Mouse (Mus musculus) liver, embryonic 14.5 days (tissue): Measurements from ENCODE around the gene Sez6l. TPM values are rescaled to one million over a fixed set of nuclear protein-coding genes. Genes with fewer than 3 reads are reported as not detected.
A peak's percentile ranks its signal among the peaks of the same experiment; 100 is the strongest.

Source experiments
- ATAC-seq: fragments of 200-750 bp; cut with Nextera tagmentation; 2 replicates; pipeline ENCODE4 v1.8.0; 2017; ENCODE audit warnings: moderate number of reproducible peaks, mild to moderate bottlenecking, moderate library complexity; ENCODE audit not compliant: insufficient read depth
- DNase-seq, 3 experiments: peaks; one replicate each; pipeline ENCODE4 v3.0.0-alpha.2; 2012 to 2013; ENCODE audit warnings: low read depth in 3 of 3, low spot score in 3 of 3
- H3K27ac ChIP-seq: fragments of 300-500 bp; sonication (generic); 2 replicates; pipeline ENCODE4 v1.5.1; 2014; ENCODE audit warnings: moderate library complexity, mild to moderate bottlenecking, control low read depth, inconsistent platforms
- H3K27me3 ChIP-seq: fragments of 300-500 bp; sonication (generic); 2 replicates; pipeline ENCODE4 v1.6.1; 2014; ENCODE audit warnings: mild to moderate bottlenecking, low read length, moderate library complexity; ENCODE audit not compliant: control insufficient read depth, insufficient read depth
- H3K36me3 ChIP-seq: fragments of 300-500 bp; sonication (generic); replicated peaks from 2 replicates; pipeline ENCODE4 v1.6.1; 2014; ENCODE audit warnings: low read depth; ENCODE audit not compliant: control insufficient read depth, insufficient read depth
- H3K4me1 ChIP-seq, 2 experiments: fragments of 200-500 bp in 1 of 2; fragments of 300-500 bp in 1 of 2; sonication (generic) in 1 of 2; replicated peaks; 2 replicates each; pipeline ENCODE4 v1.6.1; 2012 to 2014; ENCODE audit warnings: antibody characterized with exemption in 1 of 2, inconsistent platforms in 1 of 2, low read length in 1 of 2; ENCODE audit not compliant: control insufficient read depth in 2 of 2, insufficient read depth in 2 of 2
- H3K4me2 ChIP-seq: fragments of 300-500 bp; sonication (generic); 2 replicates; pipeline ENCODE4 v1.6.1; 2014; ENCODE audit warnings: low read depth, mild to moderate bottlenecking, control low read depth, moderate library complexity
- H3K4me3 ChIP-seq, 2 experiments: fragments of 200-500 bp in 1 of 2; fragments of 300-500 bp in 1 of 2; sonication (generic) in 1 of 2; 2 replicates each; pipeline ENCODE4 v1.5.1; 2012 to 2014; ENCODE audit warnings: low read depth in 2 of 2, low read length in 2 of 2, mild to moderate bottlenecking in 2 of 2, control low read depth in 1 of 2, inconsistent platforms in 1 of 2, moderate library complexity in 1 of 2; ENCODE audit not compliant: insufficient read depth in 1 of 2
- H3K9ac ChIP-seq: fragments of 300-500 bp; sonication (generic); replicated peaks from 2 replicates; pipeline ENCODE4 v1.6.1; 2014; ENCODE audit warnings: mild to moderate bottlenecking, control low read depth, moderate library complexity
- H3K9me3 ChIP-seq: fragments of 300-500 bp; sonication (generic); 2 replicates; pipeline ENCODE4 v1.6.1; 2016; ENCODE audit warnings: low read length, mixed read lengths; ENCODE audit not compliant: control insufficient read depth
- CTCF ChIP-seq: IDR thresholded peaks from 2 replicates; pipeline ENCODE4 v1.5.1; 2016; ENCODE audit warnings: antibody characterized with exemption, low read depth, control low read depth
- EP300 ChIP-seq: IDR thresholded peaks from 2 replicates; pipeline ENCODE4 v1.6.1; 2016; ENCODE audit warnings: antibody characterized with exemption, low read depth
- WGBS: fragments of 180-500 bp; shearing (Covaris S2); extraction: QIAGEN DNeasy Blood & Tissue Kit; methylation state at CpG from one replicate; pipeline ENCODE4 v1.1.7; 2014; ENCODE audit not compliant: insufficient replicate concordance; 5-methylcytosine and 5-hydroxymethylcytosine counted together
- polyA plus RNA-seq, 2 experiments: library from polyadenylated mRNA; depleted of rRNA in 1 of 2; stranded (reverse) in 1 of 2; unstranded in 1 of 2; fragments of >200 nt; fragmentation: Nextera tagmentation in 1 of 2; extraction: Ambion mirVana in 1 of 2; gene quantifications; 2 replicates each; pipeline versions ENCODE4 v1.2.1 to v1.2.3; 2012 to 2014

The Sez6l gene
- polyA plus RNA-seq, 2 experiments, result 0.03 TPM; not detected in 1

- H3K36me3 ChIP-seq, result no peaks in the 10 kb centered on the region
- DNase-seq, result no peak
- WGBS, result 47% methylated on average over 11 of the region's 11 CpGs
- H3K27ac ChIP-seq, result no peak overlapping the region
- TF ChIP-seq CTCF (no peak), EP300 (no peak)
- ATAC-seq, result no peak
- no peaks in the 10 kb centered on the region for H3K27me3 ChIP-seq
- H3K4me2 ChIP-seq, result no peak overlapping the region
- no peak overlapping the region for H3K4me3 ChIP-seq
- no peaks in the 10 kb centered on the region for H3K9me3 ChIP-seq
- no peaks in the 10 kb centered on the region for H3K4me1 ChIP-seq
- H3K9ac ChIP-seq, result no peak overlapping the region
These were observed 42.8 kb downstream of the Sez6l start for GRCm38 (mm10) chr5:112534146-112534545.

- H3K9me3 ChIP-seq, result no peaks in the 10 kb centered on the region
- no peak overlapping the region for H3K27ac ChIP-seq
- no peaks in the 10 kb centered on the region for H3K4me1 ChIP-seq
- H3K4me3 ChIP-seq, result no peak overlapping the region
- WGBS, result 44% methylated on average over 16 of the region's 16 CpGs
- no peak overlapping the region for H3K9ac ChIP-seq
- H3K36me3 ChIP-seq, result no peaks in the 10 kb centered on the region
- no peak for TF ChIP-seq EP300
- TF ChIP-seq CTCF, result no peak
- no peak for DNase-seq
- H3K4me2 ChIP-seq, result no peak overlapping the region
- no peak for ATAC-seq
- H3K27me3 ChIP-seq, result no peaks in the 10 kb centered on the region
These were observed 43.5 kb downstream of the Sez6l start for GRCm38 (mm10) chr5:112533312-112534075.

- ATAC-seq (no peak), DNase-seq (no peak)
- 67% methylated on average over 5 of the region's 5 CpGs for WGBS
- no peak overlapping the region for H3K9ac ChIP-seq
- no peaks in the 10 kb centered on the region for H3K27me3 ChIP-seq
- no peaks in the 10 kb centered on the region for H3K9me3 ChIP-seq
- no peak for TF ChIP-seq EP300
- TF ChIP-seq CTCF, result no peak
- no peak overlapping the region for H3K4me3 ChIP-seq
- no peaks in the 10 kb centered on the region for H3K36me3 ChIP-seq
- H3K4me1 ChIP-seq, result no peaks in the 10 kb centered on the region
- no peak overlapping the region for H3K4me2 ChIP-seq
- H3K27ac ChIP-seq, result no peak overlapping the region
These were observed 44.1 kb downstream of the Sez6l start for GRCm38 (mm10) chr5:112532894-112533293.

- Histone ChIP-seq H3K9me3 (no peaks in the 10 kb centered on the region), H3K4me2 (no peak overlapping the region), H3K4me1 (no peaks in the 10 kb centered on the region), H3K27me3 (no peaks in the 10 kb centered on the region), H3K36me3 (no peaks in the 10 kb centered on the region), H3K27ac (no peak overlapping the region), H3K4me3 (no peak overlapping the region), H3K9ac (no peak overlapping the region)
- no peak for TF ChIP-seq EP300
- TF ChIP-seq CTCF, result peak; percentile 76
- WGBS, result 47% methylated on average over 8 of the region's 8 CpGs
- ATAC-seq, result no peak
- DNase-seq, result no peak
These were observed 44.8 kb downstream of the Sez6l start for GRCm38 (mm10) chr5:112532210-112532609.

- Histone ChIP-seq H3K4me1 (no peaks in the 10 kb centered on the region), H3K4me3 (no peak overlapping the region), H3K36me3 (no peaks in the 10 kb centered on the region), H3K9ac (no peak overlapping the region), H3K9me3 (no peaks in the 10 kb centered on the region), H3K27ac (no peak overlapping the region), H3K27me3 (no peaks in the 10 kb centered on the region), H3K4me2 (no peak overlapping the region)
- no peak for ATAC-seq
- TF ChIP-seq CTCF, result no peak
- TF ChIP-seq EP300, result no peak
- 49% methylated on average over 8 of the region's 8 CpGs for WGBS
- DNase-seq, result no peak
These were observed 45.9 kb downstream of the Sez6l start for GRCm38 (mm10) chr5:112531111-112531510.
